Mouse (Mus musculus) heart, embryonic 13.5 days (tissue): ENCODE data around the gene Praf2. TPM values are rescaled to one million over a fixed set of nuclear protein-coding genes. Genes with fewer than 3 reads are reported as not detected.

ENCODE experiments used
- polyA plus RNA-seq: library from polyadenylated mRNA; unstranded; fragments of >200 nt; fragmentation: Nextera tagmentation; extraction: Ambion mirVana; gene quantifications from 2 replicates; pipeline ENCODE4 v1.2.1, GENCODE M21; 2015

Gene Praf2
- polyA plus RNA-seq, 1 experiment from 2014 or later: 42.5 TPM

Other genes starting within 250 kb of the Praf2 start
- gene Foxp3, start 154.8 kb upstream of the Praf2 start, polyA plus RNA-seq: 0.19 TPM in 1 of 2 replicates, not detected in the other
- 1.4 and 1.8 TPM in 2 replicates for gene Ppp1r3f, start 154.2 kb upstream of the Praf2 start, polyA plus RNA-seq
- gene Ccdc22, start 122.9 kb upstream of the Praf2 start, polyA plus RNA-seq: 18.2 and 20.0 TPM in 2 replicates
- gene Cacna1f, start 121.4 kb upstream of the Praf2 start, polyA plus RNA-seq: not detected in 2 replicates
- 0.55 and 0.75 TPM in 2 replicates for gene Syp, start 90.0 kb upstream of the Praf2 start, polyA plus RNA-seq
- gene Prickle3, start 71.2 kb upstream of the Praf2 start, polyA plus RNA-seq: 7.0 and 7.3 TPM in 2 replicates
- 157 and 175 TPM in 2 replicates for gene Plp2, start 57.0 kb upstream of the Praf2 start, polyA plus RNA-seq
- gene Magix, start 47.2 kb upstream of the Praf2 start, polyA plus RNA-seq: 0.11 and 0.25 TPM in 2 replicates
- 28.3 and 30.2 TPM in 2 replicates for gene Gpkow, start 31.3 kb upstream of the Praf2 start, polyA plus RNA-seq
- 25.0 and 28.7 TPM in 2 replicates for gene Wdr45, start 14.1 kb upstream of the Praf2 start, polyA plus RNA-seq
- gene Gm45208, start 6.2 kb upstream of the Praf2 start, polyA plus RNA-seq: 0.27 and 0.74 TPM in 2 replicates
- gene Ccdc120, start 22.5 kb downstream of the Praf2 start, polyA plus RNA-seq: 5.6 and 6.1 TPM in 2 replicates
- gene Tfe3, start 34.1 kb downstream of the Praf2 start, polyA plus RNA-seq: 16.3 and 16.9 TPM in 2 replicates
- gene Gripap1, start 61.3 kb downstream of the Praf2 start, polyA plus RNA-seq: 26.7 and 27.3 TPM in 2 replicates
- gene Kcnd1, start 93.8 kb downstream of the Praf2 start, polyA plus RNA-seq: 0.72 and 1.2 TPM in 2 replicates
- gene Otud5, start 112.9 kb downstream of the Praf2 start, polyA plus RNA-seq: 28.0 and 29.4 TPM in 2 replicates
- 5.9 and 6.7 TPM in 2 replicates for gene Pim2, start 149.8 kb downstream of the Praf2 start, polyA plus RNA-seq
- gene Slc35a2, start 155.6 kb downstream of the Praf2 start, polyA plus RNA-seq: 24.1 and 25.4 TPM in 2 replicates
- gene Pqbp1, start 170.8 kb downstream of the Praf2 start, polyA plus RNA-seq: 79.0 and 81.7 TPM in 2 replicates
- gene Timm17b, start 170.9 kb downstream of the Praf2 start, polyA plus RNA-seq: 130 and 143 TPM in 2 replicates
- not detected in 2 replicates for gene Gm10491, start 179.4 kb downstream of the Praf2 start, polyA plus RNA-seq
- gene Gm10490, start 181.1 kb downstream of the Praf2 start, polyA plus RNA-seq: not detected in 2 replicates
- gene Pcsk1n, start 191.4 kb downstream of the Praf2 start, polyA plus RNA-seq: 0.42 and 0.78 TPM in 2 replicates
- gene Eras, start 200.2 kb downstream of the Praf2 start, polyA plus RNA-seq: not detected in 2 replicates
- 22.8 and 24.9 TPM in 2 replicates for gene Hdac6, start 219.4 kb downstream of the Praf2 start, polyA plus RNA-seq
- 2.8 and 5.9 TPM in 2 replicates for gene Gata1, start 249.6 kb downstream of the Praf2 start, polyA plus RNA-seq